Mouse (Mus musculus) thymus, adult 18-20 months (tissue): ENCODE measurements around the gene Enpp6.
"Not testable (repeated sequence)": the region's sequence is repeated elsewhere in the genome, so short reads cannot be mapped to it uniquely, and the experiment has no call there.

Experiments used
- DNase-seq, 2 experiments: peaks; one replicate each; pipeline ENCODE4 v3.0.0; 2022; ENCODE audit warnings: mixed read lengths in 2 of 2

Gene Enpp6

GRCm38 (mm10) chr8:47005676-47006075 lies 19.0 kb downstream of the Enpp6 start:
- no peak for DNase-seq

DNA sequence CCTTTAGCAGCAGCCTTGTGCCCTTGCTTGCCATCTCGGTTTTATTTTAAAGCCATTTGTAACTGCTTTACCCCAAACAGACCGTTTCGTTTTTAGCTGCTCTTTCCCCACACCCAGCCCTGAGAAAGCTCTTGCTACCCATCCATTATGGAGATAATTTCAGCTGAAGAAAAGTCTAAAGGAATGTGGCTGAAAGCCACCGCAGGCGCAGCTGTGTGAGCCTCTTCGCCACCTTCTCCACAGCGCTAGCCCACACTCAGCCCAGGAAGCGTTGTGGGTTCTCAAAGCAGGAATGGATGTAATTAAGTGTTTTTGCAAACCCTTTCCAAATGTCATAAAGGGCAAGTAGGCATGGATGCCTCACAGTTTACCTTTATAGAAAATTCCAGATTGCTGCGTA lies 20.1 kb downstream of the Enpp6 start:
- no peak for DNase-seq

DNA sequence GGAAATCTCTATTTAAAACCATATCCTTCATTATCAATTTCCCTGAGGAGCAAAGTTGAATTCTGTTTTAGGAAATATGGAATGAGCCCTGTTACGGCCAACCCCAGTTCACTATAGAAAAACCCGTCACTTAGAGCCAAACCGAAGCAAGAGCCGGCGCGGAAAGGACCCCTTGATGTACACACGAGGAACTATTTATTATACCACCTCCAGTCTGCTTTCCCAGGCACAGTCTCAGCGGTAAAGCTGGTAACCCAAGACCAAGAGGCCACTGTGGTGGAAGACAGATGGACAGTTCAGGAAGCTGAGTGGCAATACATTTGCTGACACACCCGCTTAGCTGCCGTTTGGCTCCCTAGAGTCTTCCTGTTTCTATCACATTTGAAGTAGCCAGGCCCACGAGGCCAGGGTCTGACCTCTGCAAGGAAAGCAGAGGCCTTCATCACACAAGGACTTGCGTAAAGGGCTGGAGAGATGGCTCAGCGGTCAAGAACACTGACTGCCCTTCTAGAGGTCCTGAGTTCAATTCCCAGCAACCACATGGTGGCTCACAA lies 21.6 kb downstream of the Enpp6 start:
- no peak for DNase-seq

- DNase-seq, result no peak
These were observed 29.7 kb downstream of the Enpp6 start for GRCm38 (mm10) chr8:47016268-47016946.

DNA sequence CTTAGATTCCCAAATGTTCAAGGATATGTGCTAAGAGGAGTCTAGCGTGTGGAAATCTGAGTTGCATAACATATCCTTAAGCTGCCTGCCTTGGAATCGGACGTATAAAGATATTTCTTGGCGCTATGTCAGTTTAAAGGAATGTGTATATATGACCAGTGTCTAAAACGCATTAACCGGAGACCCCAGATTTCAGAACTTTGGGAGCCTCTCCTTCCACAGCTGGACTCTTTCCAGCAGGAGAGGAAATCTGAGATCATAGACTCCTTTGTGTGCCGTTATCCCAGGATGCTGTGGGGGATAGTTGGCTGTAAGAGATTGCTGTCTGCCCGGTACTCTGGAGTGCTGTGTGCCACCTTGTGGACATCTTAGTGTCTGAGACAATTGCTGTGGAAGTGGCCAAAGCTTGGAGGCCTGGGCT lies 34.5 kb downstream of the Enpp6 start:
- no peak for DNase-seq

DNA sequence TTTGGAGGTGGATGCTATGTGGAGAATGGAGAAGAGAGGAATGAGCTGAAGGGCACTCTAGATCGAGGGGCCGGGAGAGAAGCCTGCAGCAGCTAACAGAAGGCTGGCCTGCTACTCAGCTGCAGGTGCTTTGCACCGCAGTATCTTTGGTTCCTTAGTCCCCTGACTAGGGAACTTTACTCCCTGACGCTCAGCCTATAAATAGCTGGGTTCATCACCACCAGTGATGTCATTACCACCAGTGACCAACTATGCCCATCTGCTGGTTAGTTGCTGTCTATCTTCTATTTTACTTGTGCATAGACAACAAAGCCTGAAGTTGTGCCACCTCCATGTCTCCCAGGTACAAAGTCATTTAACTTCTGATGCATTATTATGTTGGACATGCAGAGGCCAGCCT lies 37.9 kb downstream of the Enpp6 start:
- DNase-seq, result no peak

DNA sequence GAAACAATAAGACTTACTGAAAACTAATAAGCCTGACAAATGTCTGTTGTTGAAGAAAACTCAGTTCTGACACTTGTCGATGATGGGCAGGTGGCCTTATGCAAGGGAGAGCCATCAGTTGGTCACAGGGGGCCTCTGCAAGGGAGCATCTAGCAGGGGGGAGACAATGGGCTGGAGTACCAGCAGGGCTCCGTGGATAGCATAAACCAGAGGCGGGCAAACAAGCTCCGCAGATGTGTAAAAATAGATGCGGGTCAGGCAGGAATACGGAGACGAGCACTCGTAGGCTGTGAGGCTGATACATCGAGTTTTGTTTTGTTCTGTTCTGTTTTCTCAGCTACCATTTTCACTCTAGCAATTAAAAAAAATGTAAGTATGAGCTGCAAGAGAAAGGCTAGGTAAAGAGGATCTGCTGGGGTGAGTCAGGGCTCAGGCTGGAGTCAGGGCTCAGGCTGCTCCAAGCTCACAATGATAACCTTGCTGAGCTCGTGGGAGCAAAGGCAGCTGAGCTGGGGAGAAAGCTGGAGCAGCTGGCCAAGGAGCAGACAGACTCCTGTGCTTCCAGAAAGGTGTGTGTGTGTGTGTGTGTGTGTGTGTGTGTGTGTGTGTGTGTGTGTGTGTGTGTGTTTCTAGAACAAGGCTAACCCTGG lies 40.3 kb downstream of the Enpp6 start:
- DNase-seq, result no peak

GRCm38 (mm10) chr8:47028474-47028873 lies 41.8 kb downstream of the Enpp6 start:
- DNase-seq, result no peak

DNA sequence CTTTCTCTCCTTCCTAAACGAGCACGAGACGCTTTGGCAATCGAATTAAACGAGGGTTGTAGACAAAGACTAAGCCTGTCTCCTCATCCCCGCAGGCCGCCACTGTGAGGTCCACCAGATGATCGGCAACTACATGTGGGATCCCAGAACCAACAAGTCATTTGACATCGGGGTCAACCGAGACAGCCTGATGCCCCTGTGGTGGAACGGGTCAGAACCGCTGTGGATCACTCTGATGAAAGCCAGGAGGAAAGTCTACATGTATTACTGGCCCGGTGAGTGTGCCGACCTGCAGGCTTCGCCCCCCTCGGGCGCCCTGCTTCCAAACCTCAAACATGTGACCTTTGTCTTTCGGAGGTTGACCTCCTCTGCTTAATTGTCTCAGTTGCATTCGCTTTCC lies 43.6 kb downstream of the Enpp6 start:
- DNase-seq, result no peak

DNA sequence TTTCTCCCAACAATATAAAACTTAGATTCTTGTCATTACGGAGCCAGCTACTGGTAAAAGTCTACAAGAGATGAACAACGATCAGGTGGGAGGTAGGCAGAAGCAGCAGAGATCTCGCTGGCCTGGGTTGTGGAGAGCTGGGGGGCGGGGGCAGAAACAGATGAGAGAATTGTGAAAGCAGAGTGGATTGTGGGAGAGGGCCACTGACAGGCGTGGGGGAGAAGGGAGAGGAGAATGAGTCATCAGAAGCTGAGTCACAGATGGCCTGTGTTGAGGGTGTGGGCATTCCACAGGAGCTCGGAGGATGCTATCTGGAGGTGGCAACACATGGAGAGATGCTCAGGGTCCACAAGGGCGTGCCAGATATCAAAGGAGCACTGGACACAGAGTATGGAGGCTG lies 45.4 kb downstream of the Enpp6 start:
- no peak for DNase-seq

DNA sequence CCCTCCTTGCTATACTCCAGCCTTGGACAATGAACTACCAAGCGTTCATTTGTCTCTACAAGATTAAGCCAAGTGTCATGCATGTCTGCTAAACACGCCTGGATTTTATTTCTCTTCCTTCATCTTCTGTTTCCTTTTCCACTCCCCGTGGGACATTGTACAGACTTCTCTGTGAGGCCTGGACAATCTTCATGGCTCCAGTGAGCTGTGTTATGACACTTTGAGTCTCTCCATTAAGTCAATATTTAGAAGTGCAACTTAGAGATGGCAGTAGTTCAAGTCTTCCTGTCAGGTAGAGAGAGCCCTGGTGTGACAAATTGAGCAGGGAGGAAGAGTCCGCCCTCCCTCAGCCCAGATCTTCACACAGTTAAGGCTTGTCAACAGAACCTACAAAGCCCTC lies 47.3 kb downstream of the Enpp6 start:
- DNase-seq, result no peak

- DNase-seq, result no peak
These were observed 49.8 kb downstream of the Enpp6 start for GRCm38 (mm10) chr8:47036501-47036900.

- no peak for DNase-seq
These were observed 50.7 kb downstream of the Enpp6 start for GRCm38 (mm10) chr8:47037405-47037804.

DNA sequence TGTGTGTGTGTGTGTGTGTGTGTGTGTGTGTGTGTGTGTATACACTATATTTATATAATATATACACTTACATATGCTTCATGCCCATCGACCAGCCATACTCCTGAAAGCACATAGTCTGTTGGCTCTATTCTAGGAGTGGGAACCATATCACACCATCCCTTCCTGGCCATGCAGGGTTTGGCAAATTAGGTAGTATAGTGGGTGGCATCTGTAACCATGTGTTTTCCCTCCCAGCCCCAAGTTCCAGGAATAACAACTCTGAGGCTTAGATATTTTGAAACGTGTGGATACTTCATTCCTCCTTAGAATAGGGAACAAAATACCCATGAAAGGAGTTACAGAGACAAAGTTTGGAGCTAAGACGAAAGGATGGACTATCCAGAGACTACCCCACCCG lies 53.5 kb downstream of the Enpp6 start:
- DNase-seq, result not testable (repeated sequence)

DNA sequence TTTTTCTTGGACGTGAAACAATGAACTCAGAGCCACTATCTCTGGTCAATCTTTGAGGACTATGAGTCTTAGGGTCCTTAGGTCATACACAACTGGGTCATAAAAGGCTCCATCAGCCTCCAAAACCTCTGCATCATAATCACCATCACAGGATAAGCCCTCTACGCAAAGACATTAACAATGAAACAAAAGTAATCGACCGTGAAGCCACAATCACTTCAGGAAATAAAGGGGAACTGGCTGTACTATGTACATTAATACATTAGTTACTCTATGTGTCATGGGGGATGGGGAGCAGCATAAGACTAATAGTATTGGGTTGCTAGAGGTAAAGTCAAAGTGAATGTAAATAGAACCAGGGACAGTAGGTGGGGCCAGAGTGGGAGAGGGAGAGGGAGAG lies 59.7 kb downstream of the Enpp6 start:
- DNase-seq, result no peak

DNA sequence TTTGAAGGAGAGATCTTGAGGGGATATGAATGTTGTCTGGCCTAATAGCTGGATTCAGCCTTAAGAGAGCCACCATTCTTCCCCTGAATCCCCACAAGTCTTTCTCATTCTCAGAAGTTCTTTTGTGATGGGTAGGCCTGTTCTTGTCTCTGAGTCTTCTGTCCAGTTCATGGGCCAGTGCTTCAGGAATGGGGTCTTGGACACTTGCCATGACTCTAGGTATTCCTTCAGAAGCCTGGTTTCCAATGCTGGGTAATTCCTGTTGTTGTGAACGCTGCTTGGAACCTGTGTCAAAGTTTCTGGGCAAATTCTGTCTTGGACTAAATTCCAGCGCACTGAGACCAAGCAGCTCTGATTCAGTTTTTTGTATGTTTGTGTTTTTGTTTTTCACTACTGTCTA lies 60.5 kb downstream of the Enpp6 start:
- DNase-seq, result no peak

DNA sequence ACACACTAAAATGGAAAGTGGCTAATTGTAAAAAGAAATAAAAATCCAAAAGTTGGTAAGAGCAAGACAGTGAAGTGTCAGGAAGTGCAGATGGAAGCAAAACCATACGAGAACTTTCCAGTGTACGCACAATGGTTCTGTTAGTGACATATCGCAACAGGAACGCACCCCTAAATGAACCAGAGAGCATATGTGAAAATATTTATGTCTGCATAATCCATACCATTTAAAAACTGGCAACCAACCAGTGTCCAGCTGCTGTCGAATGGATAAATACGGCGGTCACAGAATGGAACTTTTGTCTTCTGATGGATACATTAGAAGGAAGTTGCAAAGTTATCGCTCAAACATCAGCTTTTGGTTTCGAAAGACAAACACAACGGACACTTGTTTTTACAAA lies 61.9 kb downstream of the Enpp6 start:
- no peak for DNase-seq

GRCm38 (mm10) chr8:47052643-47053042 lies 66.0 kb downstream of the Enpp6 start:
- DNase-seq, result no peak

GRCm38 (mm10) chr8:47056086-47056485 lies 69.4 kb downstream of the Enpp6 start:
- DNase-seq, result no peak

DNA sequence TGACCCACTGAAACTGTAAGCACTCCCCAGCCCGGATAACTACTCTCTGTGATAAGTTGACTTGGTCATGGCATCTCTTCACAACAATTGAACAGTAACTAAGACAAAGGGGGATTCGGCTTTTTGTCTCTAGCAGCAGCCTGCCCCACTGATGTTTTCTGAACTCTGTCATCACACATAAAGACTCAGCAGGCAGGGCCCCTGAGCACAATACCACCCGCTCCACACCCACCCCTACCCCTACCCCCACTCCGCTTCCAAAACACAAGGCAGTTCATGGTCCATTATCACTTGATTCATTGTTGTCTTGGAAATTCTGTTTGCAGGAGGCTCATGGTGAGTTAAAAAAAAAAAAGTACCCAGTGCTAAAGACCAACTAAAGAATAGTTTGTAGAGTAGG lies 71.8 kb downstream of the Enpp6 start:
- no peak for DNase-seq

- no peak for DNase-seq
These were observed 72.3 kb downstream of the Enpp6 start for GRCm38 (mm10) chr8:47058971-47059370.

GRCm38 (mm10) chr8:47061105-47061720 lies 74.5 kb downstream of the Enpp6 start:
- no peak for DNase-seq

DNA sequence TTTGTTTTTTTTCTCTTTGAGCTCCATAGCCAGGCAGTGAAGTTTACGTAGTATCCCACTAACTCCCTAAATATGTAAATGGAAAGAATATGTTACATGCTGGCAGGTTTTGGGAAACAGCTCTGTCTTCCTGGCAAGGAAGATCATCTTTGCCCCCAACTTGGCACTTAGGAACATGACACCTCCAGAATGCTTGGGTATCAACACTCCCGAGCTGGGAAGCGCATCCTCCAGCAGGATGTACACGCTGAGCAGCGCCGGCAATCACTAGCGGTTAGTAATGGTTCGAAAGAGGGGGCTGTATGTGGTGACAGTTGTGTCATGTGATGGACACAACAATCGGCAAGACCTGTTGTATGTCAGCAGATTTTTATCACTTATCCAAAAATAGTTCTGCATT lies 80.4 kb downstream of the Enpp6 start:
- no peak for DNase-seq

DNA sequence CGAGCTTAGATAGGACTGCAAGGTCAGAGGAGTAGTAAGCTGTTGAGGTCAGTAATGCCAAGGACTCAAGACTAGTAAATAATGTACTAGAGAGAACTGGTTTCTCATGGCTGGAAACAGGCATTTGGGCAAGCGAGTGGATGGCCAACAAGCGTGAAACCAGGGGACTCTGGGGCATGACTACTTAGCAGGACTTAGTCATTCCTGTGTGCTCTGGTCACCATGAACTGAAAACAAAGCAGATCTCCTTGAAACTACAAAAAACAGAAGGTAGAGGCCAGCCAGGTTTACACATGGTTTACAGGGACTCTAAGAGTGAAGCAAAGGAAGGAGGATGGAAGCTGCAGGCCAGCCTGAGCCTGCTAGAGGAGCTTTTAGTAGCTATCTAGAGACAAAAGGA lies 82.9 kb downstream of the Enpp6 start:
- DNase-seq, result no peak
